Mouse (Mus musculus) lung, postnatal 25 days (tissue): ENCODE measurements around the gene Pank4.
A peak's percentile ranks its signal among the peaks of the same experiment; 100 is the strongest.

Source experiments
- DNase-seq: peaks from one replicate; pipeline ENCODE4 v3.0.0; 2022; ENCODE audit warnings: low spot score

The Pank4 gene

GRCm38 (mm10) chr4:154967173-154967572 lies 3.2 kb downstream of the Pank4 start:
- DNase-seq = peak; percentile 48

GRCm38 (mm10) chr4:154972546-154972945 lies 8.6 kb downstream of the Pank4 start:
- DNase-seq = no peak

DNA sequence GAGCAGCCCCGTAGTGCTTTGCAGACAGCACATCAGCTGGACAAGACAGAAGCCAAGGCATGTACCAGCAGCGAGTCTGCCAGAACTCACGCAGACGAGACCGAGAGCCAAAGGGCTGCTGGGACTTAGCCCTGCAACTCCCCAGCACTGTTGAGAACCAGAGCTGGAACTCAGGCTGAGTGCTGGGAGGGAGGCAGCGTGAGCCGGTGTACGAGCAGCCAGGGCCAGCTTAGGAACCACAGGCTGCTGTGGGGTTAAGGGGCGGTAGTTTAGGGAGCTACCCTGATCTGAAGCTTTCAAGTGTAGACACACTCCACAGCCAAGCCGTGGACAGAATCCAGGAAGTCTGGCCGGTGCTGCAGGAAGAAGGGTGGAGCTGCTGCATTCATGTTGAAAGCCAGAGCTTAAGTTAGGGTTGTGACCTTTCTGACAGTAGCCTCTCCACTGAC lies 10.3 kb downstream of the Pank4 start:
- no peak for DNase-seq

GRCm38 (mm10) chr4:154980110-154980509 lies 16.2 kb downstream of the Pank4 start:
- no peak for DNase-seq

GRCm38 (mm10) chr4:154981076-154981475 lies 17.2 kb downstream of the Pank4 start:
- peak; percentile 64 for DNase-seq

DNA sequence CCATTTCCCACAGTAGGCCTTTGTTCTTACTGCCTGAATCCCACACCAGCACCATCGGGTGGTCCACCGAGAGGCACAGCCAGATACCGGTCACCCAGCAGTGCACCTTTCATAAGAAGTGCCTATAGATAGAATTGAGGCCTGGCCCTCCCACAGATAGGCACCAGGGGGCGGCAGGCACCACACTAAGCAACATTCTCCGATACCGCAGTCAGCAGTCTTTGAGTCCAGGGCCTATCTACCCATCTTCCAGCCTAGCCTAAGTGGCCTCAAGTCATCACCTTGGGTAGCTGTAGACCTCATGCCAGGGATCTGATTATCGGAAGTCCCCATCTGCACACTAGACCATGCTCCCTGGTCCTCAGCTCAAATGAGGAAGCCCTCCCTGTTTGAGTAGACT lies 17.6 kb downstream of the Pank4 start:
- DNase-seq = peak; percentile 53

DNA sequence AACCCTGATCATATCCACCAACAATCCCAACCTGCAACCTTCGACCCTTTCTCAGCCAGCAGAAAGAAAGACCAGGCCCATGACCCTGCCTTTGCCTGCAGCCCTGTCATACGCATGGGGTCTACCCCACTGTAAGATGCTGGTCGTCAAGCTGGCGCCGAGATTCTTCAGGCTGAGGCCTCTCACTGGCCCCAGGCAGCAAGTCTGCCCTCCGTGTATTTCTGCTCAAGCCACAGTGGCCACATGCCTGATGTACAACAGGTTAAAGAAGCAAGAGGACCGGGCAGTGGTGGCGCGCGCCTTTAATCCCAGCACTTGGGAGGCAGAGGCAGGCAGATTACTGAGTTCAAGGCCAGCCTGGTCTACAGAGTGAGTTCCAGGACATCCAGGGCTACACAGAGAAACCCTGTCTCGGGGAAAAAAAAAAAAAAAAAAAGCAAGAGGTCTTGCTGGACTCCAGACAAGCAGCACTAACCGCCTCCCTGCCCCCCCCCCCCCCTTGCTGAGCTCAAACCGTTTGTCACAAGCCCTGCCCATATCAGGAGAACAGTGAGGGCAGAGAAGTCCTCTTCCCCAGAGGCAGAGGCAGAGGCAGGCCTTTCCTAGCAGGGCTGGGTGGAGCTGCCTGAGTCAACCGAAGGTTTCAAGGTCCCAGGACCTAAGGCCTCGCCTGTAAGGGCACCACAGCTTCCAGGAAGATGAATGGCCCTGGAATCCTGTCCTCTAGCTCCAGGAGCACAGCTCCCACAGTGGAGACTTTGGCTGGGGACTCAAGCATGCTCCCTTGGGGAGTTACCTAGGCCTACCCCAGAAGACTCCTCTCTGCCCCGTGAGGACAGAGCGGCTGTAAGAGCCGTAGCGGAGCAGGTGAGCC lies 18.6 kb downstream of the Pank4 start:
- DNase-seq = no peak

- DNase-seq = no peak
These were observed 19.8 kb downstream of the Pank4 start for GRCm38 (mm10) chr4:154983767-154984166.

DNA sequence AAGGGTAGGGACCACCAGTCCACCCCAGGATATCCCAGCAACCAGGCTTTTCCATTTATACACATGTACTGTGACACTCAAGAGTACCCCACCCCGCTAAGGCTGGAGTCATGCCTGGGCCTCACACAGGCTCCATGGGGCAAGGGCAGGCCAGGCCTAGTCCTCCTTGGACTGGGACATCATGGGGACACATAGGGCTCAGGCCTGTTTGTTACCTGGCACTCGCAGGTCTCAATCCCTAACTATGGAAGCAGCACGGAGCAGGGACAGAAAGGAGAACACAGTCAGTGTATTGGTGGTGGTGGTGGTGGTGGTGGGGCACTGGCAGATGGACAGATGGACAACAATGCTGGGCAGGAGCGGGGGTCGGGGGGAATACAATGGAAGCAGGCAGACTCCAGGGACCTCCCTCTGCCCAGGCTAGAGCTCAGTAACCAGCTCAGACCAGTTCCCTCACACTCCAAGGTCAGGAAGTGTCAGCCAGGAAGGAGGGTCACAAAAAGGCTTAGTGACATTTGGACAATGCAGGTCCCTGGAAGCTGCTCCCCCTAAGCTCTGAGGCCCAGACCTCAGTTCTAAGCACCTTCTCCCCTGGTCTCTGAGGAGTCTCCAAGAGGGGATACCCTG lies 21.3 kb downstream of the Pank4 start:
- DNase-seq = no peak

DNA sequence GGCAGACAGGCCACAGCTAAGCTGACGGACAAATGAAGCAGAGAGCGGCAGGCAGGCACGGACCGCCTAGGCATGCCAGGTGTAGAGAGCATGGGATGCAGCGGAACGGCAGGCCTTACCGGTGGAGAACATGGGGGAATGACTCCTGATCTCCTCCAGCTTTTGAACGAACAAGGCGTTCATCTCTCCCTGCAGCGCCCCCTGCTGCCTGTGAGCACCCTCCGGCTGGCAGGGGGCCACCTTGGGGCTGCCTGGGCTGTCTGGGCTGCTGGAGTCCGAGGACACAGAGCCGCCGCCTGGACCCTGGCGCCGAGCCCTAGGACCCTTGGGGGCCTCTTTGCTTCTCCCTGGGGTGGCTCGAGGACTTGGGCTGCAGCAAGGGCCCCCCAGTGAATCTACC lies 22.2 kb downstream of the Pank4 start:
- peak; percentile 52 for DNase-seq

- no peak for DNase-seq
These were observed 22.8 kb downstream of the Pank4 start for GRCm38 (mm10) chr4:154986750-154987149.

DNA sequence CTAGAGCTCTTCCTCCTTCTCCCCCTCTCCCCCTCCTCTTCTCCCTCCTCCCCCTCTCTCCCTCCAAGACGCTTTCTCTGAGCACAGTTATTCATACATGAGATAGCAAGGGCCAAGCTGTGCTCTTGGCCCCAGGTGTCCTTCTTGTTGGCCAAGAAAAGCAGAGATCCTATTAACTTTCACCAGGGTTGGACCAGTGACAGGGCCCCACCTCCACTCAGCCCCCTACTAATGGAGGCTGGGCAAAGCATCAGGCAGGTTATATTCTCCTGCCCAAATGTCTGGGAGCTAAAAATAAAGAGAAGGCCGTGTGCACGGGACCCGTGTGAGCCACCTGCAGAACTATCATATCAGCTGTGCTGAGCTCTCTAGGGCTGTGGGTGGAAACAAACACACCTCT lies 31.0 kb downstream of the Pank4 start:
- DNase-seq = no peak

GRCm38 (mm10) chr4:154996572-154997154 lies 32.7 kb downstream of the Pank4 start:
- DNase-seq = no peak

DNA sequence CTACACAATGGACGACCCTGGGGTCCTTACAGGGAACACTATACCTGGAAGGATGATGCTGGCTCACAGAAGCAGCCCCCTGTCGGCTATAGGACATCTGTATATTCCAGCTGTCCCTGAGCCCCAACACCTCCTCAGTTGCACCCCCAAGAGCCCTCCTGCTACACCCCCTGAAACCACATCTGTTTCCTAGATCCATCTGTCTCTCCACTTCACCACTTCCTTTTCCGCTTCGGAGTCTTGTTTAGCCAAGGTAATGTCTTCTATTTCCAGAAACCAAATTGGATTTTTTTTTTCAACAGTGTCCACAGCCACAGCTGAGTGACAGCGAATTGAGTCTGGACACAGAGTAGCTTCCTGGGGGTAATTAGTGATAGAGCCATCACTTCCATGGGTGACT lies 35.5 kb downstream of the Pank4 start:
- no peak for DNase-seq

GRCm38 (mm10) chr4:155005278-155005677 lies 41.4 kb downstream of the Pank4 start:
- no peak for DNase-seq

DNA sequence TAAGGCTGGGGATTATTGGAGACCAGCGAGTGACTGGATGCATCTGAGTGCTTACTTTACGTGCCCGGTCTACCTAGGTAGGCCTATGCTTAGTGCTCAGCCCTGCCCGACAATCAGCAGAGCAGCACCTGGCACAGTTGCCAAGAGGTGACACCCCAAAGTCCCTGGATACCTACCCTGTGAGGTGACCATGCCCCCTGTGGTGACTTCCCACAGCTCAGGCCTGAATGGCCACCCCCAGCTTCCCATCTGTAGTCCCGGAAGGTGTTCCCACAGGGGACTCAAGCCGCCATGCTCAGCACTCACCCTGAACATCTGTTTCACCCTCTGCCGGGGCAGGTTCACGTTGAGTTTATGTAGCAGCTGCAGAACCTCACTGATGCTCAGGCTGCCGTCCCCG lies 42.4 kb downstream of the Pank4 start:
- no peak for DNase-seq

DNA sequence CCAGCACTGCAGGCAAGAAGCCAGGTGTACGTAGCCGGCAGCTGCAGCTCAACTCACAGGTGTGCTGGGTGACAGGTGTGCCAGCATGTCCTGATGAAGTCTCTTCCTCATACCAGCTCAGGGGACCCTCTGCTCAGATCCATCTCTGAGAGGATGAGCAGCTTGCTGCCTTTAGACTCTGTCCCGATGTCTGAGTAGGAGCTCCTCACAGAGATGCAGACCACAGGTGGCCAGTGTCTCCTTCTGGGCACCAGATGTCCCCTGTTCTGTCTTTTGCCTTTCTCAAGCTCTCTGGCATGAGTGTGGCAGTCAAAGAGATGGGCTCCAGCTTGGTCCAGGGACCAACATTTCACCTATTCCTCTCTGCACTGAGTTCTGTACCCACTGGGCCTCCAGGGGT lies 43.7 kb downstream of the Pank4 start:
- DNase-seq = no peak

GRCm38 (mm10) chr4:155008075-155008474 lies 44.2 kb downstream of the Pank4 start:
- DNase-seq = no peak

DNA sequence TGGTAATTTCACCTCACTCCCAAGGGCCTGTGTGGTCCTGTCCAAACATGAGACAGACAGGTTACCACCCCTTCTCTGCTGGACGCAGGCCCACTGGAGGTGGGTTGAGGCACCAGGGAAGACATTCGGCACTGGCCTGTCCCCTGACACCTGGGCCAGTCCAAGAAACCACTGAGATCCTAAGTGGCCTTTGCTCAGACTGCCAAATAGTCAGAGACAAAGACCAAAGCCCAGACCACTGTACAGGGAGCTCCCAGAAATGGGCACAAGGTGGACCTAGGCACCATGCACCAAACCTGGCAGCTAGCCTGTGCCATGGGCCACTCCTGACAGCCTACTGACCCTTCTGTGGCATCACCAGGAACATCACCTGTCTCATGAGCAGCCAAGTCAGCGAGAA lies 45.3 kb downstream of the Pank4 start:
- DNase-seq = no peak

DNA sequence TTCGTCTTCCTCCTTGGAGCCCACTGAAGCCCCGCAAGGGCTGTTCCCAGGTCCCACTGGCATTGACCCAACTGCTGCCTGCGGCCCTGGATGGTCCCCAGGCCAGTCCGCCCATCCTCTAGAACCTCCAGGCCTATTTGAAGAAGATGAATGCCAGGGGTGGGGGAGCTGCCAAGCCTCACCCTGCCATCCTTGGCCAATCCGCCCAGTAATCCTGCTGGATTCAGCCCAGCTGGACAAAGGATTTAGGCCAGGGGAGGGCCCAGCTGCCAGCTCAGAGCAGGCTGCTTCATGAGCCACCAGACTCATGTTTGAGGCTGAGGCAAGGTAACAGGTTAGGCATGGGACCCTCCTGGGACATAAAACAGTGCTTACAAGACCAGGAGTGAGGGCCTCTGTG lies 46.9 kb downstream of the Pank4 start:
- DNase-seq = no peak

DNA sequence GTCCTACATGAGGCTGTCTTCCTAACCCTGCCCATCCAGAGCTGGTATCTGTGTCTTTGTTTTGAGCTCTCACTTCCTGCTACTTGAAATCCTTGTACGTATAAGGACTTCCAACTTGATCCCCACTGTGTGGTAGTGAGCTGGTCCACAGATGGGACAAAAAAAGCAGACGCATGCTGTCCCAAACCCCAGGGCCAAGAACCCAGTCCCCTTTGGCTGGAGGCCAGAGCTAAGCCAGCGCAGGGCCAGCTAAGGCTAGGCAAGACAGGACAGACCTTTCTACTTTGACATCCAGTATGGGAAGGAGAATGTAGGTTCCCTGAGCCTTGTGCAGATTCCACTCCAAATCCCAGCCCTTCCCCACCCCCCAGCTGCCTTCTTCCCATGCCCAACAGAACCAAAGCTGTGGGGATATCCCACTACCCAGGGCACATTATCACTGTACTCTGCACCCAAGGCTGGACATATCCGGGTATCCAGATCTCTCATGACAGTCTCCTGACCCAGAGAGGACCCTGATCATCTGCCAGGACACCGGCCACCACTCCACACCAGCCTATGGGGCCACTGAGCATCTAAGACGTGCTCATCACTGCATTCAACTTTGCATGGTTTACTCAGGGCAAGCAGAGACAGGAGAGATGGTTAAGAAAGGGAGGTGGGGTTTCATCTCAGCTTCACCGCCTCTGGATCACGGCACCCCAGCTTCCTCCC lies 47.5 kb downstream of the Pank4 start:
- DNase-seq = no peak

GRCm38 (mm10) chr4:155012115-155012514 lies 48.2 kb downstream of the Pank4 start:
- no peak for DNase-seq

GRCm38 (mm10) chr4:155012788-155013187 lies 48.9 kb downstream of the Pank4 start:
- peak; percentile 54 for DNase-seq
